Mouse (Mus musculus): ENCODE measurements around the gene Ust. TPM values are rescaled to one million over a fixed set of nuclear protein-coding genes. Genes with fewer than 3 reads are reported as not detected.

Ust gene
- polyA plus RNA-seq, 1 experiment = 32.9 TPM

- Histone ChIP-seq H3K27ac (ENCODE audit: insufficient read depth, low read length) (no peak overlapping the region), H3K4me1 (ENCODE audit: control insufficient read depth, insufficient read depth, low read length) (no peaks in the 10 kb centered on the region), H3K27me3 (ENCODE audit: control insufficient read depth, insufficient read depth, low read length) (no peaks in the 10 kb centered on the region), H3K4me3 (replicated peaks; ENCODE audit: insufficient read depth, low read depth, low read length) (no peak overlapping the region)
- no peak for DNase-seq
- 31% methylated on average over 1 of the region's 1 CpGs for WGBS
- TF ChIP-seq POLR2A (IDR thresholded peaks at IDR 0.05; ENCODE audit: borderline replicate concordance, insufficient read depth, low read length) (no peak), CTCF (IDR thresholded peaks at IDR 0.05; ENCODE audit: borderline replicate concordance, insufficient read depth, low read depth, low read length) (no peak)
Measured at GRCm38 (mm10) chr10:8365816-8366215, 152.8 kb downstream of the Ust start.

DNA sequence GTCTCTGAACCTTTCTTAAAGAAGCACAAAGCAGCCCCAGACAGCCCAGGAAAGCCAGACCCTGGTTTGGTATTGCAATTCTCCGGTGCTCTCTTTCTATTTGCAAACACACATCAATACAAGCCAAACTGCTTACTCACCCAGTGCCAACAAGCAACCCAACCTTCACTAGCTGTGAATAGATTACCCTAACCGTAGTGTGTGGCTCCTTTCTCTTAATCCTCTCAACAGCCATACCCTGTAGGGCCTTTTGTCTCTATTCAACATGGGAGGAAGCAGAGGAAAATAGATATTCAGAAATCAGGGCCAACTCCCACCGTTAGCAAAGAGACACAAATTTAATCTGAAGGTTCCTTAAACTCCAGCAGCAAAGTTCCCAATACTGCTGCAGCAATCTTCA, 154.4 kb downstream of the Ust start:
- no peak for TF ChIP-seq CTCF (IDR thresholded peaks at IDR 0.05; ENCODE audit: borderline replicate concordance, insufficient read depth, low read depth, low read length)
- TF ChIP-seq POLR2A (IDR thresholded peaks at IDR 0.05; ENCODE audit: borderline replicate concordance, insufficient read depth, low read length) = no peak
- Histone ChIP-seq H3K27me3 (ENCODE audit: control insufficient read depth, insufficient read depth, low read length) (no peaks in the 10 kb centered on the region), H3K27ac (ENCODE audit: insufficient read depth, low read length) (no peak overlapping the region), H3K4me3 (replicated peaks; ENCODE audit: insufficient read depth, low read depth, low read length) (no peak overlapping the region), H3K4me1 (ENCODE audit: control insufficient read depth, insufficient read depth, low read length) (no peaks in the 10 kb centered on the region)
- WGBS = 44% methylated on average over 3 of the region's 3 CpGs
- DNase-seq = no peak

DNA sequence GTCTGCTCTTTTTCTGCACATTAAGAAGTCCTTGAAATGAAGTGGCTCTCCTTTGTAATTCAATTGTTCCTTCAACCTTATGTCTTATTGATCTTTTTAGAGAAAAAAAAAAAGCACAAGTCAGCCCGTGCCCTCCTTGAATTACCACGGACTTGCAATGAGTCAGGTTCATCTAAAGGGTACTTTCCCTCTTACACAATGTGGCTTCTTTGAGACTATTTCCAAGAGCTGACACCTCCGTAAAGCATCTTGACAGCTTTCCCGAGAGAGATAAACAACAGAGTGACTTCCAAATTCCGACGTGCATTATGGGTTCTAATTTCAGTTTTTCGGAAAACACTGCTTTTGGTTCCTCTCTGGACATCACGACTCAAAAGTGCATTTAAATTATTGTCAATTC, 155.3 kb downstream of the Ust start:
- Histone ChIP-seq H3K27ac (ENCODE audit: insufficient read depth, low read length) (no peak overlapping the region), H3K4me1 (ENCODE audit: control insufficient read depth, insufficient read depth, low read length) (no peaks in the 10 kb centered on the region), H3K4me3 (replicated peaks; ENCODE audit: insufficient read depth, low read depth, low read length) (no peak overlapping the region), H3K27me3 (ENCODE audit: control insufficient read depth, insufficient read depth, low read length) (no peaks in the 10 kb centered on the region)
- no peak for DNase-seq
- TF ChIP-seq CTCF (IDR thresholded peaks at IDR 0.05; ENCODE audit: borderline replicate concordance, insufficient read depth, low read depth, low read length) (no peak), POLR2A (IDR thresholded peaks at IDR 0.05; ENCODE audit: borderline replicate concordance, insufficient read depth, low read length) (no peak)
- 72% methylated on average over 8 of the region's 8 CpGs for WGBS

- no peak overlapping the region for H3K4me3 ChIP-seq (replicated peaks; ENCODE audit: insufficient read depth, low read depth, low read length)
- DNase-seq = no peak
- no peak overlapping the region for H3K27ac ChIP-seq (ENCODE audit: insufficient read depth, low read length)
- H3K4me1 ChIP-seq (ENCODE audit: control insufficient read depth, insufficient read depth, low read length) = no peaks in the 10 kb centered on the region; the same call in 1 of the 2 replicates
- 89% methylated on average over 15 of the region's 15 CpGs for WGBS
- TF ChIP-seq POLR2A (IDR thresholded peaks at IDR 0.05; ENCODE audit: borderline replicate concordance, insufficient read depth, low read length) = no peak
- no peak for TF ChIP-seq CTCF (IDR thresholded peaks at IDR 0.05; ENCODE audit: borderline replicate concordance, insufficient read depth, low read depth, low read length)
- H3K27me3 ChIP-seq (ENCODE audit: control insufficient read depth, insufficient read depth, low read length) = no peaks in the 10 kb centered on the region
Measured at GRCm38 (mm10) chr10:8358286-8359045, 160.2 kb downstream of the Ust start.

GRCm38 (mm10) chr10:8353534-8353933, 165.1 kb downstream of the Ust start:
- Histone ChIP-seq H3K4me3 (replicated peaks; ENCODE audit: insufficient read depth, low read depth, low read length) (no peak overlapping the region), H3K27me3 (ENCODE audit: control insufficient read depth, insufficient read depth, low read length) (no peaks in the 10 kb centered on the region), H3K4me1 (ENCODE audit: control insufficient read depth, insufficient read depth, low read length) (peaks cover 6% of the 10 kb centered on the region; the same call in 1 of the 2 replicates), H3K27ac (ENCODE audit: insufficient read depth, low read length) (no peak overlapping the region)
- no peak for DNase-seq
- WGBS = 78% methylated on average over 4 of the region's 4 CpGs
- TF ChIP-seq CTCF (IDR thresholded peaks at IDR 0.05; ENCODE audit: borderline replicate concordance, insufficient read depth, low read depth, low read length) = no peak
- TF ChIP-seq POLR2A (IDR thresholded peaks at IDR 0.05; ENCODE audit: borderline replicate concordance, insufficient read depth, low read length) = no peak

GRCm38 (mm10) chr10:8350626-8351025, 168.0 kb downstream of the Ust start:
- DNase-seq = peak; percentile 41 to 55
- H3K4me1 ChIP-seq (ENCODE audit: control insufficient read depth, insufficient read depth, low read length) = peaks cover 13% of the 10 kb centered on the region; the same call in 1 of the 2 replicates
- H3K27ac ChIP-seq (ENCODE audit: insufficient read depth, low read length) = no peak overlapping the region
- H3K4me3 ChIP-seq (replicated peaks; ENCODE audit: insufficient read depth, low read depth, low read length) = no peak overlapping the region
- WGBS = 41% methylated on average over 7 of the region's 7 CpGs
- no peaks in the 10 kb centered on the region for H3K27me3 ChIP-seq (ENCODE audit: control insufficient read depth, insufficient read depth, low read length)
- TF ChIP-seq CTCF (IDR thresholded peaks at IDR 0.05; ENCODE audit: borderline replicate concordance, insufficient read depth, low read depth, low read length) (no peak), POLR2A (IDR thresholded peaks at IDR 0.05; ENCODE audit: borderline replicate concordance, insufficient read depth, low read length) (no peak)

DNA sequence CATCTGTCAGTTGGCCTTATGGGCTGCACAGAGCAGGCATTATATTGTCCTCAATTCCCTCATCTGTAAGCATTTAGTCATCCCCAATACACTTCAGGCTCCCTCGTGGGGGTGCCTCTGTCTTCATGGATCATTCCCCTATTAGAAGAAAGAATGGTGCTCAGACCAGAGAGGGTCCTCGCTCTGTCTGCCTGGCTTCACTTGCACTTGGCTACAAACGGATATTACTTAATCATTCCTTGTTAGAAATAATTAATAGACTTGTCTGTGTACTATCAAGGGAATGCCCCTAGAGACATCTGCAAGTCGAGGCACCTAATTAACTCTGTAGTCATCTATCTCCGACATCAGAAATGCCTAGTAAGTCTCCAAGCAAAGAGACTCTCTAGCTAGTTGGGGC, 171.1 kb downstream of the Ust start:
- TF ChIP-seq CTCF (IDR thresholded peaks at IDR 0.05; ENCODE audit: borderline replicate concordance, insufficient read depth, low read depth, low read length) (no peak), POLR2A (IDR thresholded peaks at IDR 0.05; ENCODE audit: borderline replicate concordance, insufficient read depth, low read length) (no peak)
- peak in 1 of 2 experiments; percentile 25 for DNase-seq
- Histone ChIP-seq H3K27ac (ENCODE audit: insufficient read depth, low read length) (peak overlapping the region; percentile 19; the same call in 1 of the 2 replicates), H3K4me1 (ENCODE audit: control insufficient read depth, insufficient read depth, low read length) (peaks cover 16% of the 10 kb centered on the region; the same call in 1 of the 2 replicates), H3K27me3 (ENCODE audit: control insufficient read depth, insufficient read depth, low read length) (no peaks in the 10 kb centered on the region), H3K4me3 (replicated peaks; ENCODE audit: insufficient read depth, low read depth, low read length) (no peak overlapping the region)
- 50% methylated on average over 5 of the region's 5 CpGs for WGBS

- no peak overlapping the region for H3K4me3 ChIP-seq (replicated peaks; ENCODE audit: insufficient read depth, low read depth, low read length)
- peaks cover 15% of the 10 kb centered on the region for H3K4me1 ChIP-seq (ENCODE audit: control insufficient read depth, insufficient read depth, low read length)
- H3K27ac ChIP-seq (ENCODE audit: insufficient read depth, low read length) = no peak overlapping the region
- no peak for TF ChIP-seq CTCF (IDR thresholded peaks at IDR 0.05; ENCODE audit: borderline replicate concordance, insufficient read depth, low read depth, low read length)
- TF ChIP-seq POLR2A (IDR thresholded peaks at IDR 0.05; ENCODE audit: borderline replicate concordance, insufficient read depth, low read length) = no peak
- DNase-seq = no peak
- WGBS = 60% methylated on average over 2 of the region's 2 CpGs
- H3K27me3 ChIP-seq (ENCODE audit: control insufficient read depth, insufficient read depth, low read length) = no peaks in the 10 kb centered on the region
Measured at GRCm38 (mm10) chr10:8342556-8342955, 176.1 kb downstream of the Ust start.

All from cerebellum, adult 2 months (tissue).